Mouse (Mus musculus) forebrain, embryonic 12.5 days (tissue): ENCODE measurements around the gene Sept10. TPM values are rescaled to one million over a fixed set of nuclear protein-coding genes. Genes with fewer than 3 reads are reported as not detected.

ENCODE experiments used
- ATAC-seq: fragments of 200-750 bp; cut with Nextera tagmentation; 2 replicates; pipeline ENCODE4 v1.8.0; 2017; ENCODE audit warnings: moderate TSS enrichment; ENCODE audit not compliant: low FRiP score
- H3K27ac ChIP-seq: fragments of 300-500 bp; sonication (generic); 2 replicates; pipeline ENCODE4 v1.5.1; 2016; ENCODE audit warnings: mild to moderate bottlenecking
- H3K27me3 ChIP-seq: fragments of 300-500 bp; sonication (generic); 2 replicates; pipeline ENCODE4 v1.6.1; 2016; ENCODE audit warnings: mild to moderate bottlenecking
- H3K36me3 ChIP-seq: fragments of 300-500 bp; sonication (generic); replicated peaks from 2 replicates; pipeline ENCODE4 v1.6.1; 2016; ENCODE audit warnings: mild to moderate bottlenecking
- H3K4me1 ChIP-seq: fragments of 300-500 bp; sonication (generic); 2 replicates; pipeline ENCODE4 v1.6.1; 2016
- H3K4me2 ChIP-seq: fragments of 300-500 bp; sonication (generic); 2 replicates; pipeline ENCODE4 v1.6.1; 2016; ENCODE audit warnings: mild to moderate bottlenecking, moderate library complexity
- H3K4me3 ChIP-seq: fragments of 300-500 bp; sonication (generic); replicated peaks from 2 replicates; pipeline ENCODE4 v1.5.1; 2016; ENCODE audit warnings: mild to moderate bottlenecking
- H3K9ac ChIP-seq: fragments of 300-500 bp; sonication (generic); 2 replicates; pipeline ENCODE4 v1.6.1; 2016; ENCODE audit warnings: mild to moderate bottlenecking
- H3K9me3 ChIP-seq: fragments of 300-500 bp; sonication (generic); 2 replicates; pipeline ENCODE4 v1.6.1; 2016
- WGBS: fragments of 180-500 bp; shearing (Covaris S2); methylation state at CpG from one replicate; pipeline ENCODE4 v1.1.7; 2016; 5-methylcytosine and 5-hydroxymethylcytosine counted together
- polyA plus RNA-seq: library from polyadenylated mRNA; unstranded; fragments of >200 nt; fragmentation: Nextera tagmentation; extraction: Ambion mirVana; gene quantifications from 2 replicates; pipeline ENCODE4 v1.2.1, GENCODE M21; 2016

Sept10 gene
- polyA plus RNA-seq, 1 experiment from 2014 or later = 30.4 TPM

DNA sequence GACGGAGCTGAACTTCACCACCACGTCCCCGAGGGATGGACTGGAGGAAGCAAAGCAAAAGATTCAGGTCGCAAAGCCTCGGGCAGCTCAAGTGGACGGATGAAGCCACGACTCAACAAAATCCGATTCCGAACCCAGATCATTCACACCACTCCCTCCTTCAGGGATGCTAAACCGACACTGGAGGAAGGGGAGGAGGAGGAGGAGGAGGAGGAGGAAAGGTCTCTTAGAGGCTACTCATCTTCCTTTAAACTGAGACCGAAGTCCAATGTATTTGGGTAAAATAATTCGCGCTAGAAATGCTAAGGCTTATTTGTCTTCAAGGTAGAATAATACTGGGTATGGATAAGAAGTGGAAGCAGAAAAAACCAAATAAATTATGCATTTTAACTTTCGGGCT, 1.7 kb upstream of the Sept10 start:
- peak overlapping the region; percentile 83 for H3K4me3 ChIP-seq
- H3K9me3 ChIP-seq = no peaks in the 10 kb centered on the region
- ATAC-seq = no peak
- WGBS = 51% methylated on average over 14 of the region's 14 CpGs
- H3K4me2 ChIP-seq = peak overlapping the region; percentile 100
- no peaks in the 10 kb centered on the region for H3K36me3 ChIP-seq
- peaks cover 32% of the 10 kb centered on the region for H3K4me1 ChIP-seq
- H3K27ac ChIP-seq = no peak overlapping the region
- H3K9ac ChIP-seq = peak overlapping the region; percentile 88
- peaks cover 3% of the 10 kb centered on the region; the same call in 1 of the 2 replicates for H3K27me3 ChIP-seq

DNA sequence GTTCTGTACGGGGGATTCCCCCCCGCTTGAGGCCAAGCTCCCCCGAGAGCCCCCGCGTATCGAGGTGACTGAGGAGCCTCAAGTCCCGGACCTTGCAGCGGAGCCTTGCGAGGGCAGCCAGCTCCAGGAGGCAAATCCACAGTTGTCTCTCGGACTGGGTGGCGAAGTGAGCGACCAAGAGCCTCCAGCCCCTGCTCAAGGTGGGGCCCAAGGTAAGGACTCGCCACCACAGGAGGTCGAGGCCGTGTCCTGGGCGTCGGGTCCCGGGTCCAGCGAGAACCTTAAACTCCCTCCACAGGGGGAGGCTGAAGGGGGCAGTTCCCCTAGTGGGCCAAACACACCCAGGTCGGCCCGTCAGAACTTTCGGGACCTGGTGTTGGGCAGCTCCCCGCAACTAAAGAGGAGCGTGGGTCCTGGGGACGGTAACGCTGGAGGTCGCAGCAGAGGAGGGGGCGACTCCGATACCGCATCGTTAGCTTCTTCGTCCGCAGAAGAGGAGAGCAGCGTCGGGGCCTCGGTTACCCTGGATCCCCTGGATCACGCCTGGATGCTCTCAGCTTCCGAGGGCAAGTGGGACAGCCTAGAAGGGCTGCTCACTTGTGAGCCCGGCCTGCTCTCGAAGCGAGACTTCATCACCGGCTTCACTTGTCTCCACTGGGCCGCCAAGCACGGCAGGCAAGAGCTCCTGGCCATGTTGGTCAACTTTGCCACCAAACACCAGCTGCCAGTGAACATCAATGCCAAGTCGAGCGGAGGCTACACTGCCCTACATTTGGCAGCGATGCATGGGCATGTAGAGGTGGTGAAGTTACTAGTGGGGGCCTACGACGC, 839 bp upstream of the Sept10 start:
- H3K27ac ChIP-seq = peak overlapping the region; percentile 98; the same call in 1 of the 2 replicates
- no peaks in the 10 kb centered on the region for H3K36me3 ChIP-seq
- peak; percentile 4 for ATAC-seq
- no peaks in the 10 kb centered on the region for H3K9me3 ChIP-seq
- peak overlapping the region; percentile 100 for H3K4me2 ChIP-seq
- peaks cover 32% of the 10 kb centered on the region for H3K4me1 ChIP-seq
- H3K4me3 ChIP-seq = peak overlapping the region; percentile 83
- peaks cover 3% of the 10 kb centered on the region; the same call in 1 of the 2 replicates for H3K27me3 ChIP-seq
- H3K9ac ChIP-seq = peak overlapping the region; percentile 88
- WGBS = 3% methylated on average over 48 of the region's 49 CpGs

DNA sequence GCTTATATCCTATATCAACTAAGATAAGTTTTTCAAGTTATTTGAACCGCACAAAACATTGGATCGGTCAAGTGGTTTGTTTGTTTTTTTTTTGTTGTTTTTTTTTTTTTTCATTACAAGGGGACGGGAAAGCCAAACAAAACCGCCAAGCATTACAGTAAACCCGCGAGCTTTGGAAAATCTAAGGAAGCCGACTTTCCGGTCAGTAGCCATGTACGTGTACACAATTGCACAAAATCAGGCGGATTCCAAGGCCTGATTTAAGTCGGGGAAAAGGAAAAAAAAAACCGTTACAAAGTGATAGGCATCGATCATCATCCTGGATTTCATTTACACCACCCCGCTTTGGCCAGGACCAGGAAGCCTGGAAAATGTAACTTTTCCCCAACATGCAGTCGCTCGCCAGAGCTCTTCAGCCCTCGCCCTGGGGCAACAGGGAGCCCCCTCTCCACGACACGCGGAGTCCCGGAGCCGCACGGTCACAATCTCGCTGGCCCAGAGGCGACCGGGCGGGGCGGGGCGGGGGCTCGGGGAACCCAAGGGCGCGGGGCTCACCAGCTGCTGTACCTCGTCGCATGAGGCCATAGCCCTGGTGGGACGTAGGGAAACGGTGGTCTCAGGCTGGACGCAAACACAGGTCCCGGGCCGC, 699 bp downstream of the Sept10 start:
- peak overlapping the region; percentile 88 for H3K9ac ChIP-seq
- ATAC-seq = no peak
- H3K36me3 ChIP-seq = no peaks in the 10 kb centered on the region
- H3K27me3 ChIP-seq = peaks cover 3% of the 10 kb centered on the region; the same call in 1 of the 2 replicates
- H3K27ac ChIP-seq = peak overlapping the region; percentile 98
- peak overlapping the region; percentile 83 for H3K4me3 ChIP-seq
- peak overlapping the region; percentile 100 for H3K4me2 ChIP-seq
- no peaks in the 10 kb centered on the region for H3K9me3 ChIP-seq
- 2% methylated on average over 39 of the region's 39 CpGs for WGBS
- peaks cover 32% of the 10 kb centered on the region for H3K4me1 ChIP-seq

DNA sequence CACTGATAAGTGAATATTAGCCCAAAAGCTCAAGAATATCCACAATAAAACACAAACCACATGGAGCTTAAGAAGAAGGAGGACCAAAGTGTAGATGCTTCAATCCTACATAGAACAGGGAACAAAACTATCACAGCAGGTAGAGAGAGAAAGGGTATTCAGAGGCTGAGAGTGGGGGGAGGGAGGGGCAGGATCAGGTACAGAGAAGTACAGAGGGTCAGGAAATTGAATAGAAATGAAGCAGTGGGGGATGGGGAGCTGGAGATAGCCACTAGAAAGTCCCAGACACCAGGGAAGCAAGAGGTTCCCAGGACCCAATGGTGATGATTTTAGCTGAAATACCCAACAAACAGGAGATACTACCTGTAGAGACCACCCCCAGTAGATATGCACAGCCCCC, 21.6 kb downstream of the Sept10 start:
- ATAC-seq = no peak
- Histone ChIP-seq H3K4me2 (no peak overlapping the region), H3K27ac (no peak overlapping the region), H3K4me1 (peaks cover under 1% of the 10 kb centered on the region; the same call in 1 of the 2 replicates), H3K27me3 (no peaks in the 10 kb centered on the region), H3K9ac (no peak overlapping the region), H3K9me3 (no peaks in the 10 kb centered on the region), H3K4me3 (no peak overlapping the region), H3K36me3 (no peaks in the 10 kb centered on the region)

DNA sequence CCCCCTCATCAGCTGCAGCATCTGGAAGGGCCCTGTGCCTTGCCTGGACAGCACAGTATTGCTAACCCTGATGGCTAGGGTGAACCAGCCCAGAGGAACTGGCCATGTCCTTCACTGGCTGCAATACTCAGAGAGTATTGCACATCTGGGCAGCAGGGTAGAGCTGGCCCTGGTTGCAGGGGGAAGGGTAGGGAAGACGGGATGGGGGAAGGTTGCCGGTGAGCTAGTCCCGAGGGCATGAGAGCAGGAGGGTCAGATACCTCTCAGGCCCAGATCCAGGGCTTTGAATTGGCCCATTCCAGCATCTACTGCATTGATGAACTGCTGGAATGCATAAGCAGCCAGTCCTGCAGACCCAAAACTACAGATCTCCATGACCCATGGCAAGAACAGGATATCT, 24.9 kb downstream of the Sept10 start:
- ATAC-seq = no peak

DNA sequence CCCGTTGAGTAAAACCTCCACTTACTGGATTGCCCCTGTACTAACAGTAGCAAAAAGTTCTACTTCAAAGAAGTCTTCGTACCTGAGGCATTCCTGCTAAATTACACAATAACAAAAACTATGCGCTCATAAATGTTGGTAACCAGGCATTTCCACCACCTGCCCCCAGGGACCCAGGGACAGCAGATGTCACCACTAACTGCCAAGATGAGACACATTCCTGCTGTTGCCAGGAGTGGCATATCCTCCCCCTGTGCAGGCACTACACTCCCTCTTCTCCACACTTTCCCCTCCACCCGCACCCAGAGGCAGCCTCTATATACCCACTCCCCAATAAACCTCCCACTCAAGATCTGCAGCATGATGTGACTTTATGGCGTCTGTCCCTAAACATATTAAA, 26.8 kb downstream of the Sept10 start:
- Histone ChIP-seq H3K4me1 (peaks cover 4% of the 10 kb centered on the region; the same call in 1 of the 2 replicates), H3K27ac (no peak overlapping the region), H3K27me3 (no peaks in the 10 kb centered on the region), H3K36me3 (0 out of 2 replicates have a peak, but pooled peaks cover 4% of the 10 kb centered on the region), H3K4me2 (no peak overlapping the region), H3K9me3 (no peaks in the 10 kb centered on the region), H3K9ac (no peak overlapping the region), H3K4me3 (no peak overlapping the region)
- no peak for ATAC-seq
- 78% methylated on average over 5 of the region's 5 CpGs for WGBS

More for the DNA sequence above, 24.9 kb downstream of the Sept10 start:
- Histone ChIP-seq H3K9ac (no peak overlapping the region), H3K4me3 (no peak overlapping the region), H3K36me3 (no peaks in the 10 kb centered on the region), H3K4me2 (no peak overlapping the region), H3K4me1 (peaks cover 4% of the 10 kb centered on the region; the same call in 1 of the 2 replicates), H3K27ac (no peak overlapping the region), H3K27me3 (no peaks in the 10 kb centered on the region), H3K9me3 (no peaks in the 10 kb centered on the region)
- WGBS = 91% methylated on average over 3 of the region's 3 CpGs

DNA sequence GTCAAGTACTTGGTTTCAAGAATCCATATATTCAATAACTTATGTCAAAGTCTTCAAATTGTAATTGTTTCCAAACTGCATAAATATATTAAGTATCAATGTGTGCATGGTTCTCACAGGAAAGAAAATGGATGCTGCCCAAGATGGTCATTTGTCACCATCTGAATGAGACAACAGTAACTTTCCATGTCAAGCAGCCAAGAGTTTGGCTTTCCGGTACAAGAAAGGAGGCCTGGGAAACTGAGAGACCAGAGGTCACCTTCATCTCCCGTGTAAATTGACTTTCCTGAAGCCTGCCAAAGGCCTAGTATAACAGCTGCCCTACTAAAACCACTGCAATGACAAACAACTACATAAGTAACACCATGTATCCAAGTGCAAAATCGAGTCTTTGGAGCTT, 39.3 kb downstream of the Sept10 start:
- peaks cover 19% of the 10 kb centered on the region for H3K36me3 ChIP-seq
- no peak overlapping the region for H3K27ac ChIP-seq
- no peak for ATAC-seq
- H3K4me2 ChIP-seq = no peak overlapping the region
- H3K27me3 ChIP-seq = no peaks in the 10 kb centered on the region
- 83% methylated on average over 3 of the region's 3 CpGs for WGBS
- H3K4me1 ChIP-seq = no peaks in the 10 kb centered on the region
- H3K9ac ChIP-seq = no peak overlapping the region
- H3K4me3 ChIP-seq = no peak overlapping the region
- H3K9me3 ChIP-seq = no peaks in the 10 kb centered on the region

DNA sequence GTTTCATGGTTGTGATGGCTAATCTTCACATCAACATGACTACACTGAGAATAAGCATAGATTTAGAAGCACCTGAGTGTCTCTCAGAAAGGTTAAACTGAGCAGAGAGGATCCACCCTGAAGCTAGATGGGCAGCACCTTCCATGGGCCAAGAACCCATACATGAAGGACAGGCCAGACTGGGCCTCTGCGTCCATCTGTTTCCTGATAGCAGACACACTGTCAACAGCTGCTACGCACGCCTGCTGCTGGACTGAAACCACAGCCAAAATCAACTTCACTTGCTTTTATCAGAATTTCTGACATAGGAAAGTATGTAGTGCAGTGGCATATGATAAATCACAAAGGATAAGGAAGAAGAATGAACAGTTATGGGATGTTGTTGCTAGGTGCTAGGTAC, 42.0 kb downstream of the Sept10 start:
- no peak overlapping the region for H3K27ac ChIP-seq
- H3K9me3 ChIP-seq = no peaks in the 10 kb centered on the region
- no peaks in the 10 kb centered on the region for H3K4me1 ChIP-seq
- WGBS = 94% methylated on average over 3 of the region's 3 CpGs
- H3K4me3 ChIP-seq = no peak overlapping the region
- no peak overlapping the region for H3K4me2 ChIP-seq
- ATAC-seq = no peak
- peaks cover 26% of the 10 kb centered on the region for H3K36me3 ChIP-seq
- no peaks in the 10 kb centered on the region for H3K27me3 ChIP-seq
- no peak overlapping the region for H3K9ac ChIP-seq

DNA sequence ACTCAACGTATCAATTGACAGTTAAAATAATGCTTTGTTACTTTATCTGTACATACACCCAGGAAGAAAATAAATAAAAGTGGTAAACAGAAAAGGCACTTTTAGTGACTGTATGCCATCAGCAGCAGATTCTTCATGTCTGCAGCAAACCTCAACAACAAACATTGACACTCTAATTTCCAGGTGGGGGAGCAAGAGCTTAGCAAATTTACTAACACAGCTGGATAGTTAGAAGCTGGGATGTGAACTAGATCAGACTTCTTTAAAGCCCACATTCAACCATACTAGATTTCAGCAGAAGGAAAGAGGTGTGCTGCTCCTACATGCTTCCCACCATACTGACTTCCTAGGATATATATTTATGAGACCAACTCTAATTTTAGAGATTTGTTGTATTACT, 49.1 kb downstream of the Sept10 start:
- no peak overlapping the region for H3K4me2 ChIP-seq
- no peak overlapping the region for H3K4me3 ChIP-seq
- H3K9ac ChIP-seq = no peak overlapping the region
- no peaks in the 10 kb centered on the region for H3K9me3 ChIP-seq
- 93% methylated on average over 1 of the region's 1 CpGs for WGBS
- no peak for ATAC-seq
- H3K4me1 ChIP-seq = no peaks in the 10 kb centered on the region
- H3K36me3 ChIP-seq = peaks cover 16% of the 10 kb centered on the region
- H3K27ac ChIP-seq = no peak overlapping the region
- no peaks in the 10 kb centered on the region for H3K27me3 ChIP-seq

DNA sequence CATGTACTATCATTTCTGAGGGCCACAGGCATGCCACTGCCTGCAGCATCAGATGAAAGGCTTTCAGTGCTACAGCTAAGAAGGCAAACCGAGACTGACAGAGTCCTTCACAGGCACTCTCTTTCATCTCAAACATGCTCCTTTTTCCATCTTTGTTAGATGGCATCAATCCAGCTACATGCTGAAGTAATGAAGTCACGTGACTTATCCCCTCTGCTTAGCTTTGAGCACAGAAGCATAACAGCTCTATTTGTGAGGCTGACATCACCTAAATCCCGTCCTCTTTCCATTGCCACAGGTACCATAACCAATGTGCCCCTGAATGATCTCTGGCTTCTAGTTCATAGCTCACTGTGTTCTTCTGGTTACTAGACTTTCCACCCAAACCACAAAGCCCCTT, 50.6 kb downstream of the Sept10 start:
- no peak overlapping the region for H3K9ac ChIP-seq
- peaks cover 12% of the 10 kb centered on the region for H3K36me3 ChIP-seq
- ATAC-seq = no peak
- no peak overlapping the region for H3K4me2 ChIP-seq
- 66% methylated on average over 3 of the region's 3 CpGs for WGBS
- no peaks in the 10 kb centered on the region for H3K4me1 ChIP-seq
- H3K4me3 ChIP-seq = no peak overlapping the region
- H3K27ac ChIP-seq = no peak overlapping the region
- no peaks in the 10 kb centered on the region for H3K27me3 ChIP-seq
- H3K9me3 ChIP-seq = no peaks in the 10 kb centered on the region

DNA sequence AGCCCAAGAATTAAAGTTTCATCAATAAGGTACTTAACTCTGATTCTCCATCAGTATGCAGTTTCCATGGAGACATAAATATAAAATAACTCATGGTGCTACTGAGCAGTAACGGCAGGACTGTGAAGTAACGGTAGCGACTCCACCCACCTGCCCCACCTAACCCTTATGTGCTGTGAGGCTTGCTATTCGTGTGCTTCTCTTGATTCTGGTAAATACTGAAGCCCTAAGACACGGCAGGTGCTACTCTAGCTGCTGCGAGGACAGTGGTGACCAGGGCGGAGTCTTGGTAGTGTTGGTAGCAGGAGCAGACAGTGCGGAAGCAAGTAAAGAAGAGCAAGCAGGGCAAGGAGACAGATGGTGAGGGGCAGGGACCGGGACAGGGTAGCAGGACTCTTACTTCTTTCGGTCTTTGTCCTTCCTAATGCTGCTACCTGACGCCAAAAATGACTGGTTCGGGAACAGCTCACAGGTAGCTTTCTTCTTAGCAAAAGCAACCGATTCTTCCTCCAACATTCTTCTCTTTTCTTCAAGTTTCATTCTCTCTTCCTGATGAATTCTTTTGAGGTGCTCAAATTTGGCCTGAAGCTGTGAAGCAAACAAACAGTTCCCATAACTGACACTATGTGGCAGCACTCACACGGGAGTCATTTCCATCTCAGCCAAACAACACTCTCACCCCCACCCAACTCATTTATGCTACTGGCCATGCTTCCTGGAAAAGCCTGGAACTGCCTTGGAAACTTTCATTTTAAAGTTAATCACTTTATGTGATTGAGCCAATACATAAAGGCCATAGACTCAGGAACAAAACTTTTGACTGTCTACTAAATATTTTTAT, 55.3 kb downstream of the Sept10 start:
- no peaks in the 10 kb centered on the region for H3K4me1 ChIP-seq
- peaks cover 8% of the 10 kb centered on the region for H3K36me3 ChIP-seq
- no peak overlapping the region for H3K4me3 ChIP-seq
- H3K27ac ChIP-seq = no peak overlapping the region
- H3K4me2 ChIP-seq = no peak overlapping the region
- H3K27me3 ChIP-seq = no peaks in the 10 kb centered on the region
- no peak for ATAC-seq
- WGBS = 76% methylated on average over 14 of the region's 14 CpGs
- H3K9ac ChIP-seq = no peak overlapping the region
- H3K9me3 ChIP-seq = no peaks in the 10 kb centered on the region
